Mouse (Mus musculus) hindbrain, postnatal 0 days (tissue): ENCODE data around the gene Psma5. TPM values are rescaled to one million over a fixed set of nuclear protein-coding genes. Genes with fewer than 3 reads are reported as not detected.

ENCODE experiments used
- ATAC-seq: fragments of 200-750 bp; cut with Nextera tagmentation; 2 replicates; pipeline ENCODE4 v1.8.0; 2017; ENCODE audit warnings: mild to moderate bottlenecking, moderate TSS enrichment, moderate library complexity
- DNase-seq: peaks from one replicate; pipeline ENCODE4 v3.0.0-alpha.2; 2015; ENCODE audit warnings: low spot score
- H3K27ac ChIP-seq: fragments of 300-500 bp; sonication (generic); 2 replicates; pipeline ENCODE4 v1.5.1; 2014; ENCODE audit warnings: mild to moderate bottlenecking
- H3K27me3 ChIP-seq: fragments of 300-500 bp; sonication (generic); 2 replicates; pipeline ENCODE4 v1.6.1; 2014; ENCODE audit warnings: low read length, mixed read lengths; ENCODE audit not compliant: insufficient read depth
- H3K36me3 ChIP-seq: fragments of 300-500 bp; sonication (generic); 2 replicates; pipeline ENCODE4 v1.6.1; 2014; ENCODE audit warnings: low read length, mixed read lengths; ENCODE audit not compliant: insufficient read depth
- H3K4me1 ChIP-seq: fragments of 300-500 bp; sonication (generic); 2 replicates; pipeline ENCODE4 v1.6.1; 2014; ENCODE audit warnings: antibody characterized with exemption, low read length, mixed read lengths; ENCODE audit not compliant: insufficient read depth
- H3K4me2 ChIP-seq: fragments of 300-500 bp; sonication (generic); 2 replicates; pipeline ENCODE4 v1.6.1; 2014; ENCODE audit warnings: low read depth, mild to moderate bottlenecking, low read length, moderate library complexity, mixed read lengths
- H3K4me3 ChIP-seq: fragments of 300-500 bp; sonication (generic); 2 replicates; pipeline ENCODE4 v1.5.1; 2014; ENCODE audit warnings: low read length
- H3K9ac ChIP-seq: fragments of 300-500 bp; sonication (generic); replicated peaks from 2 replicates; pipeline ENCODE4 v1.6.1; 2014; ENCODE audit warnings: mild to moderate bottlenecking, low read length, moderate library complexity, mixed read lengths
- H3K9me3 ChIP-seq: fragments of 300-500 bp; sonication (generic); 2 replicates; pipeline ENCODE4 v1.6.1; 2016; ENCODE audit warnings: low read length, mixed read lengths
- CTCF ChIP-seq: IDR thresholded peaks from 2 replicates; pipeline ENCODE4 v1.5.1; 2016; ENCODE audit warnings: antibody characterized with exemption, control low read depth, low read depth
- WGBS: fragments of 180-500 bp; shearing (Covaris S2); extraction: QIAGEN DNeasy Blood & Tissue Kit; methylation state at CpG from one replicate; pipeline ENCODE4 v1.1.7; 2014; 5-methylcytosine and 5-hydroxymethylcytosine counted together
- polyA plus RNA-seq: library from polyadenylated mRNA; unstranded; fragments of >200 nt; fragmentation: Nextera tagmentation; extraction: Ambion mirVana; gene quantifications from 2 replicates; pipeline ENCODE4 v1.2.1, GENCODE M21; 2015
- total RNA-seq: library from RNA; depleted of rRNA; stranded (reverse); fragments of >200 nt; gene quantifications from 2 replicates; pipeline ENCODE4 v1.2.3, GENCODE M21; 2014; rRNA removed

The Psma5 gene
- total RNA-seq (81.8 and 93.6 TPM in 2 replicates), polyA plus RNA-seq (232 and 238 TPM in 2 replicates)

- Histone ChIP-seq H3K4me2 (peak within 1 kb of the TSS; percentile 90), H3K4me1 (peaks cover 9% of the 10 kb centered on the region), H3K27me3 (no peaks in the 10 kb centered on the region), H3K27ac (no peak within 1 kb of the TSS), H3K9me3 (no peaks in the 10 kb centered on the region), H3K9ac (peak within 1 kb of the TSS; percentile 76), H3K36me3 (no peaks in the 10 kb centered on the region), H3K4me3 (peak within 1 kb of the TSS; percentile 98)
- peak; percentile 99 for DNase-seq
- under 1% methylated on average over 79 of the region's 79 CpGs for WGBS
- TF ChIP-seq CTCF = 0 out of 2 replicates have a peak, but pooled peaks have one; percentile 5
- peak; percentile 100 for ATAC-seq
Observed at GRCm38 (mm10) chr3:108256719-108257637, at the start of gene Psma5. Gene Psma5, plus strand, starts transcription at chr3:108256926.

GRCm38 (mm10) chr3:108209001-108209400 is 47.7 kb upstream of the Psma5 start:
- no peak for ATAC-seq
- H3K27me3 ChIP-seq = no peaks in the 10 kb centered on the region
- peaks cover 31% of the 10 kb centered on the region for H3K36me3 ChIP-seq
- H3K4me2 ChIP-seq = peak overlapping the region; percentile 61
- WGBS = 64% methylated on average over 3 of the region's 3 CpGs
- TF ChIP-seq CTCF = no peak
- H3K4me3 ChIP-seq = peak overlapping the region; percentile 59
- H3K9me3 ChIP-seq = no peaks in the 10 kb centered on the region
- peaks cover 10% of the 10 kb centered on the region for H3K4me1 ChIP-seq
- no peak for DNase-seq
- H3K9ac ChIP-seq = peak overlapping the region; percentile 78
- H3K27ac ChIP-seq = no peak overlapping the region

- peaks cover 27% of the 10 kb centered on the region for H3K36me3 ChIP-seq
- H3K27ac ChIP-seq = peak overlapping the region; percentile 93
- peak overlapping the region; percentile 59 for H3K4me3 ChIP-seq
- H3K4me1 ChIP-seq = peaks cover 10% of the 10 kb centered on the region
- no peak for TF ChIP-seq CTCF
- DNase-seq (no peak), ATAC-seq (0 out of 2 replicates have a peak, but pooled peaks have one; percentile 0)
- no peaks in the 10 kb centered on the region for H3K9me3 ChIP-seq
- peak overlapping the region; percentile 78 for H3K9ac ChIP-seq
- 7% methylated on average over 8 of the region's 8 CpGs for WGBS
- H3K4me2 ChIP-seq = peak overlapping the region; percentile 61
- H3K27me3 ChIP-seq = no peaks in the 10 kb centered on the region
Observed at GRCm38 (mm10) chr3:108209536-108209935, 47.2 kb upstream of the Psma5 start.

- H3K36me3 ChIP-seq = peaks cover 21% of the 10 kb centered on the region
- no peaks in the 10 kb centered on the region for H3K27me3 ChIP-seq
- H3K27ac ChIP-seq = peak overlapping the region; percentile 93
- peak overlapping the region; percentile 78 for H3K9ac ChIP-seq
- peak; percentile 96 for ATAC-seq
- no peak for TF ChIP-seq CTCF
- H3K4me2 ChIP-seq = peak overlapping the region; percentile 71
- H3K4me3 ChIP-seq = peak overlapping the region; percentile 59
- DNase-seq = peak; percentile 99
- no peaks in the 10 kb centered on the region for H3K9me3 ChIP-seq
- peaks cover 10% of the 10 kb centered on the region for H3K4me1 ChIP-seq
- whole genome bisulfite sequencing = under 1% methylated on average over 61 of the region's 72 CpGs
Observed at GRCm38 (mm10) chr3:108209946-108210770, 46.6 kb upstream of the Psma5 start.

GRCm38 (mm10) chr3:108210771-108211139 is 46.0 kb upstream of the Psma5 start, which contains the start of gene Atxn7l2:
Gene Atxn7l2, minus strand, starts transcription at chr3:108210934.
- peak; percentile 76 for TF ChIP-seq CTCF
- peak within 1 kb of the TSS; percentile 71 for H3K4me2 ChIP-seq
- peak; percentile 84 for DNase-seq
- H3K9me3 ChIP-seq = no peaks in the 10 kb centered on the region
- H3K27me3 ChIP-seq = no peaks in the 10 kb centered on the region
- 0% methylated on average over 14 of the region's 14 CpGs for WGBS
- peak within 1 kb of the TSS; percentile 59 for H3K4me3 ChIP-seq
- peaks cover 15% of the 10 kb centered on the region for H3K36me3 ChIP-seq
- H3K4me1 ChIP-seq = peaks cover 10% of the 10 kb centered on the region
- peak within 1 kb of the TSS; percentile 93 for H3K27ac ChIP-seq
- peak within 1 kb of the TSS; percentile 78 for H3K9ac ChIP-seq
- ATAC-seq = peak; percentile 89

GRCm38 (mm10) chr3:108211845-108212244 is 44.9 kb upstream of the Psma5 start:
- 30% methylated on average over 6 of the region's 6 CpGs for WGBS
- peak overlapping the region; percentile 71 for H3K4me2 ChIP-seq
- H3K9me3 ChIP-seq = no peaks in the 10 kb centered on the region
- DNase-seq (peak; percentile 79), ATAC-seq (no peak)
- H3K36me3 ChIP-seq = 0 out of 2 replicates have a peak, but pooled peaks cover 5% of the 10 kb centered on the region
- 0 out of 2 replicates have a peak overlapping the region, but pooled peaks have one; percentile 78 for H3K9ac ChIP-seq
- no peak overlapping the region for H3K4me3 ChIP-seq
- H3K27ac ChIP-seq = peak overlapping the region; percentile 93; the same call in 1 of the 2 replicates
- peaks cover 10% of the 10 kb centered on the region for H3K4me1 ChIP-seq
- TF ChIP-seq CTCF = no peak
- no peaks in the 10 kb centered on the region for H3K27me3 ChIP-seq
